Mouse (Mus musculus) cortical plate, adult 2 months (tissue): Measurements from ENCODE around the gene Tcp1.

Experiments used
- CTCF ChIP-seq: fragments of 200-500 bp; IDR thresholded peaks from 2 replicates; pipeline ENCODE4 v1.5.1; 2011; ENCODE audit warnings: mild to moderate bottlenecking, control low read depth, low read length; ENCODE audit not compliant: insufficient read depth; ENCODE audit errors: extremely low read depth
- POLR2A ChIP-seq: fragments of 200-500 bp; IDR thresholded peaks from 2 replicates; pipeline ENCODE4 v1.6.1; 2011; ENCODE audit warnings: mild to moderate bottlenecking, low read length, control low read depth; ENCODE audit not compliant: insufficient read depth; ENCODE audit errors: extremely low read depth

- TF ChIP-seq POLR2A (no peak), CTCF (no peak)
These were observed 24.4 kb upstream of the Tcp1 start for GRCm38 (mm10) chr17:12891054-12891453.
